Mouse (Mus musculus): ENCODE results near the gene Ccdc189. TPM values are rescaled to one million over a fixed set of nuclear protein-coding genes. Genes with fewer than 3 reads are reported as not detected.

The Ccdc189 gene
- polyA plus RNA-seq, 1 experiment, result 6.1 TPM

DNA sequence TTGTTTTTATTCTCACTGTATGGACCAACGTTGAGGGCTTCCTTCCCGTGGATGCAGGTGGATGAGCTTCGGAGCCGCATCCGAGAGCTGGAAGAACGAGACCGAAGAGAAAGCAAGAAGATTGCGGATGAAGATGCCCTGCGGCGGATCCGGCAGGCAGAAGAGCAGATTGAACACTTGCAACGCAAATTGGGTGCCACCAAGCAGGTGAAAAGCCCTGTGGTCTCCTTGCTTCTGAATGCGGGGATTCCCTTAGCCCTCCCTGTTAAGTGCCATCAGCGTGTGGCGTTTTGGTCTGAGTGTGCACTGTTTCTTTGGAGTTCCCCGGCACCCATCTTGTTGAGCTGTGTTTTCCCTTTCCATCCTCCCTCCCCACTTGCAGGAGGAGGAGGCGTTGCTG lies 8.4 kb upstream of the Ccdc189 start:
- Histone ChIP-seq H3ac (ENCODE audit: control insufficient read depth, insufficient read length) (no peak overlapping the region), H3K4me3 (no peak overlapping the region), H3K79me2 (ENCODE audit: control insufficient read depth, insufficient read depth) (no peaks in the 10 kb centered on the region), H3K36me3 (ENCODE audit: control insufficient read depth, insufficient read depth) (peaks cover 38% of the 10 kb centered on the region), H3K4me2 (ENCODE audit: low read depth) (no peak overlapping the region), H3K27me3 (ENCODE audit: control insufficient read depth, insufficient read depth, insufficient read length) (no peaks in the 10 kb centered on the region)
- TF ChIP-seq E2F4 (IDR thresholded peaks at IDR 0.05; ENCODE audit: insufficient read depth) (no peak), POLR2A (IDR thresholded peaks at IDR 0.05; ENCODE audit: insufficient read length, low read depth) (no peak), SRF (IDR thresholded peaks at IDR 0.05; ENCODE audit: control insufficient read depth, insufficient read length, low read depth) (no peak), USF1 (IDR thresholded peaks at IDR 0.05; ENCODE audit: low read depth) (no peak)

DNA sequence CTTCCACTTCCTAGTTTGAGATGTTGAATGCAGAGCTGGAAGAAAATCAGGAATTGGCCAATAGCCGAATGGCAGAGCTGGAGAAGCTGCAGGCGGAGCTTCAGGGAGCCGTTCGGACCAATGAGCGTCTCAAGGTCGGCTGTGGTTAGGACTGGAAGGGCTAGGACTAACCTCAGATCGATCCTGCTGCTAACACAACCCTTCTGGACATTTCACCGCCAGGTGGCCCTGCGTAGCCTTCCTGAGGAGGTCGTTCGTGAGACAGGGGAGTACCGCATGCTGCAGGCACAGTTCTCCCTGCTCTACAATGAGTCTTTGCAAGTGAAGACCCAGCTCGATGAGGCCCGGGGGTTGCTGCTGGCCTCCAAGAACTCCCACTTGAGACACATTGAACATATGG lies 4.2 kb upstream of the Ccdc189 start:
- H3K4me3 ChIP-seq, result no peak overlapping the region
- TF ChIP-seq REST (IDR thresholded peaks at IDR 0.05; ENCODE audit: insufficient read depth, insufficient read length) (no peak), POLR2AphosphoS2 (IDR thresholded peaks at IDR 0.05; ENCODE audit: insufficient read length, low read depth) (no peak), TCF12 (IDR thresholded peaks at IDR 0.05; ENCODE audit: insufficient read depth, poor library complexity, severe bottlenecking) (no peak), MYOG (IDR thresholded peaks at IDR 0.05; ENCODE audit: control insufficient read depth in 1 of 3, insufficient read depth in 1 of 3, insufficient read length in 2 of 3, low read depth in 2 of 3) (no peak), CEBPB (IDR thresholded peaks at IDR 0.05; ENCODE audit: insufficient read depth, poor library complexity, severe bottlenecking) (no peak), POLR2A (IDR thresholded peaks at IDR 0.05; ENCODE audit: insufficient read length, low read depth) (no peak), MYOD1 (IDR thresholded peaks at IDR 0.05; ENCODE audit: control insufficient read depth in 1 of 3, insufficient read length in 2 of 3, low read depth in 2 of 3) (no peak), TCF3 (IDR thresholded peaks at IDR 0.05; ENCODE audit: insufficient read length, low read depth) (no peak), USF1 (IDR thresholded peaks at IDR 0.05; ENCODE audit: low read depth) (no peak), SRF (IDR thresholded peaks at IDR 0.05; ENCODE audit: control insufficient read depth, insufficient read length, low read depth) (no peak), MAX (IDR thresholded peaks at IDR 0.05; ENCODE audit: low read depth) (no peak), E2F4 (IDR thresholded peaks at IDR 0.05; ENCODE audit: insufficient read depth) (no peak)

DNA sequence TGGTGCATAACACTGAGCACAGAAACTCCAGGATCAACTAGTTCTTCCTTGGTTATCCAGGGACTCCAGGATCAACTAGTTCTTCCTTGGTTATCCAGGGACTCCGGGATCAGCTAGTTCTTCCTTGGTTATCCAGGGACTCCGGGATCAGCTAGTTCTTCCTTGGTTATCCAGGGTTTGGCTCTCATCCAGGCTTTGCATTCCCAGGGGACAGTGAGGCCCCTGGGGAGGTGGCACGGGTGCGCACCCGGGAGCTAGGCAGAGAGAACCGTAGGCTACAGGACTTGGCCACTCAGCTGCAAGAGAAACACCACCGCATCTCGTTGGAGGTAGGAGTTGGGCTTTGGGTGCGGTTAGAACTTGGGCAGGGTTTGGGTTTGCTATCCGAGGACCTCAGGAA lies 2.7 kb upstream of the Ccdc189 start:
- TF ChIP-seq POLR2A (IDR thresholded peaks at IDR 0.05; ENCODE audit: insufficient read length, low read depth), result no peak
- Histone ChIP-seq H3K4me3 (no peak overlapping the region), H3ac (ENCODE audit: control insufficient read depth, insufficient read length) (no peak overlapping the region), H3K79me2 (ENCODE audit: control insufficient read depth, insufficient read depth) (peaks cover 14% of the 10 kb centered on the region), H3K4me2 (ENCODE audit: low read depth) (no peak overlapping the region), H3K36me3 (ENCODE audit: control insufficient read depth, insufficient read depth) (peaks cover 23% of the 10 kb centered on the region), H3K27me3 (ENCODE audit: control insufficient read depth, insufficient read depth, insufficient read length) (no peaks in the 10 kb centered on the region)

More for the DNA sequence above, 4.2 kb upstream of the Ccdc189 start:
- Histone ChIP-seq H3K4me2 (ENCODE audit: low read depth) (no peak overlapping the region), H3ac (ENCODE audit: control insufficient read depth, insufficient read length) (no peak overlapping the region), H3K79me2 (ENCODE audit: control insufficient read depth, insufficient read depth) (peaks cover 14% of the 10 kb centered on the region), H3K27me3 (ENCODE audit: control insufficient read depth, insufficient read depth, insufficient read length) (no peaks in the 10 kb centered on the region), H3K36me3 (ENCODE audit: control insufficient read depth, insufficient read depth) (peaks cover 27% of the 10 kb centered on the region)

DNA sequence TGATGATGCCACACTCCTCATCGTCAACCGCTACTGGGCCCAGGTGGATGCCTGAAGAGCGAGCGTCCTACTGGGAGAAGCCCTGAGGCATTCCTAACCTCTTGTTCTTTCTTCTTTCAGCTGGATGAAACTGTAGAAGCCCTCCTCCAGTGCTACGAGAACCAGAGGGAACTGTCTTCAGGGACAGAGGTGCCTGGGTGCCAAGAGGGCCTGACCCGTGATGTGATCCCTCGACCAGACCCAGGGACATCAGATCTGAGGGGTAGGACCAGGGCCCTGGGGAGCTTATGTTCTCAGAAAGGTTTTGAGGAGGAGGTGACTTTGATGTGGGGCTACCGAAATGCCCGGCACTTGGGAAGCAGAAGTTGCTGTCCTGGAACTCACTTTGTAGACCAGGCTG lies 1.2 kb upstream of the Ccdc189 start:
- Histone ChIP-seq H3K4me2 (ENCODE audit: low read depth) (peak overlapping the region; percentile 93), H3K79me2 (ENCODE audit: control insufficient read depth, insufficient read depth) (peaks cover 14% of the 10 kb centered on the region), H3K27me3 (ENCODE audit: control insufficient read depth, insufficient read depth, insufficient read length) (no peaks in the 10 kb centered on the region), H3ac (ENCODE audit: control insufficient read depth, insufficient read length) (no peak overlapping the region), H3K36me3 (ENCODE audit: control insufficient read depth, insufficient read depth) (peaks cover 12% of the 10 kb centered on the region), H3K4me3 (peak overlapping the region; percentile 70)
- TF ChIP-seq TCF3 (IDR thresholded peaks at IDR 0.05; ENCODE audit: insufficient read length, low read depth) (no peak), CEBPB (IDR thresholded peaks at IDR 0.05; ENCODE audit: insufficient read depth, poor library complexity, severe bottlenecking) (no peak), USF1 (IDR thresholded peaks at IDR 0.05; ENCODE audit: low read depth) (no peak), MYOD1 (IDR thresholded peaks at IDR 0.05; ENCODE audit: control insufficient read depth in 1 of 3, insufficient read length in 2 of 3, low read depth in 2 of 3) (no peak), REST (IDR thresholded peaks at IDR 0.05; ENCODE audit: insufficient read depth, insufficient read length) (no peak)

DNA sequence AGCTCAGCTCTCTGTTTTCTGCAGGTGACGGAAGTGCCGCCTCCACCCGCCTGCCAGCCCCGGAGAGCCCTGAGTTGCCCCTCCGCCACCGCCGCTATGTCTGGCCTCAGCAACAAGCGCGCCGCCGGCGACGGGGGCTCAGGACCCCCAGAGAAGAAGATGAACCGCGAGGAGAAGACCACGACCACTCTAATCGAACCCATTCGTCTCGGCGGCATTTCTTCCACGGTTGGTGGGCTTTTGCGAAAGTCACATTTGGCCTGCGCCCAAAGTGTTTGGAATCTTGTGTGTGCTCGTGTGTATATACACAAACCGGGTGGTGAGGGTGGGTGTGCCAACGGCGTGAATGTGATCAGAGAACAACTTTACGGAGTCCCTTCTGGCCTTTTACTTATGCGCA lies 506 bp upstream of the Ccdc189 start:
- no peak for TF ChIP-seq TCF3 (IDR thresholded peaks at IDR 0.05; ENCODE audit: insufficient read length, low read depth)
- no peak for TF ChIP-seq MAX (IDR thresholded peaks at IDR 0.05; ENCODE audit: low read depth)

DNA sequence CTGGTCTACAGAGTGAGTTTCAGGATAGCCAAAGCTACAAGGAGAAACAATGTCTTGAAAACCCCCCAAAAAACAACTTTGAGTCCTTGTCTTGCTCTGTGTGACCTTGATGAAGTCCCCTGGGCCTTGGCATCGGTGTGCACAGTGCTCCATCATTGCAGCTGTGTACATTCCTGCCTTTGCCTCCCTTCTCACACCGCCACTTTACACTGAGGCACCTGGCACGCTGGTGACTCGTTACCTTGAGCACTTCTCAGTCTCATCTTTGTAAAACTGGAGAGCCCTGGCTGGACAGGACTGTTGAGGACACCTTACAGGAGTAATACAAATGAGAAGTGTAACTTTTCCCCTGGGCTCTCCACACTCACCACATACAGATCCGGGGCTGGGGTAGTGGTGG lies 1.2 kb downstream of the Ccdc189 start:
- Histone ChIP-seq H3K4me2 (ENCODE audit: low read depth) (peak overlapping the region; percentile 98), H3K79me2 (ENCODE audit: control insufficient read depth, insufficient read depth) (peaks cover 14% of the 10 kb centered on the region), H3ac (ENCODE audit: control insufficient read depth, insufficient read length) (no peak overlapping the region), H3K4me3 (peak overlapping the region; percentile 70), H3K36me3 (ENCODE audit: control insufficient read depth, insufficient read depth) (peaks cover 2% of the 10 kb centered on the region), H3K27me3 (ENCODE audit: control insufficient read depth, insufficient read depth, insufficient read length) (no peaks in the 10 kb centered on the region)
- no peak for TF ChIP-seq MYOG (IDR thresholded peaks at IDR 0.05; ENCODE audit: control insufficient read depth in 1 of 3, insufficient read depth in 1 of 3, insufficient read length in 2 of 3, low read depth in 2 of 3)

More for the DNA sequence above, 506 bp upstream of the Ccdc189 start:
- Histone ChIP-seq H3K36me3 (ENCODE audit: control insufficient read depth, insufficient read depth) (peaks cover 5% of the 10 kb centered on the region), H3K27me3 (ENCODE audit: control insufficient read depth, insufficient read depth, insufficient read length) (no peaks in the 10 kb centered on the region), H3K4me2 (ENCODE audit: low read depth) (peak overlapping the region; percentile 93), H3K4me3 (peak overlapping the region; percentile 70), H3K79me2 (ENCODE audit: control insufficient read depth, insufficient read depth) (peaks cover 14% of the 10 kb centered on the region), H3ac (ENCODE audit: control insufficient read depth, insufficient read length) (peak overlapping the region; percentile 47)
